Mouse (Mus musculus) liver, embryonic 11.5 days (tissue): ENCODE data around the gene Zmiz1. TPM values are rescaled to one million over a fixed set of nuclear protein-coding genes. Genes with fewer than 3 reads are reported as not detected.

Experiments
- ATAC-seq: fragments of 200-750 bp; cut with Nextera tagmentation; replicated peaks from 2 replicates; pipeline ENCODE4 v1.8.0; 2017; ENCODE audit warnings: moderate number of reproducible peaks, mild to moderate bottlenecking, moderate TSS enrichment, moderate library complexity; ENCODE audit not compliant: low FRiP score
- DNase-seq: peaks from one replicate; pipeline ENCODE4 v3.0.0-alpha.2; 2017; ENCODE audit warnings: low spot score
- H3K27ac ChIP-seq: fragments of 300-500 bp; sonication (generic); 2 replicates; pipeline ENCODE4 v1.5.1; 2014; ENCODE audit warnings: mild to moderate bottlenecking, low read depth, low read length, control low read depth
- H3K27me3 ChIP-seq: fragments of 300-500 bp; sonication (generic); replicated peaks from 2 replicates; pipeline ENCODE4 v1.6.1; 2014; ENCODE audit warnings: low read length, mixed read lengths; ENCODE audit not compliant: control insufficient read depth, insufficient read depth
- H3K36me3 ChIP-seq: fragments of 300-500 bp; sonication (generic); 2 replicates; pipeline ENCODE4 v1.6.1; 2014; ENCODE audit warnings: mild to moderate bottlenecking, low read length, moderate library complexity, mixed read lengths; ENCODE audit not compliant: control insufficient read depth, insufficient read depth
- H3K4me1 ChIP-seq: fragments of 300-500 bp; sonication (generic); replicated peaks from 2 replicates; pipeline ENCODE4 v1.6.1; 2014; ENCODE audit warnings: low read length, mixed read lengths; ENCODE audit not compliant: control insufficient read depth, insufficient read depth
- H3K4me2 ChIP-seq: fragments of 300-500 bp; sonication (generic); 2 replicates; pipeline ENCODE4 v1.6.1; 2014; ENCODE audit warnings: mild to moderate bottlenecking, control low read depth, moderate library complexity
- H3K4me3 ChIP-seq: fragments of 300-500 bp; sonication (generic); 2 replicates; pipeline ENCODE4 v1.5.1; 2014; ENCODE audit warnings: low read depth, low read length, control low read depth
- H3K9ac ChIP-seq: fragments of 300-500 bp; sonication (generic); 2 replicates; pipeline ENCODE4 v1.6.1; 2014; ENCODE audit warnings: low read depth, low read length, control low read depth
- H3K9me3 ChIP-seq: fragments of 300-500 bp; sonication (generic); 2 replicates; pipeline ENCODE4 v1.6.1; 2016; ENCODE audit warnings: low read length, inconsistent platforms, mixed read lengths; ENCODE audit not compliant: control insufficient read depth
- WGBS: fragments of 180-500 bp; shearing (Covaris S2); extraction: QIAGEN DNeasy Blood & Tissue Kit; methylation state at CpG from one replicate; pipeline ENCODE4 v1.1.7; 2014; 5-methylcytosine and 5-hydroxymethylcytosine counted together
- polyA plus RNA-seq: library from polyadenylated mRNA; unstranded; fragments of >200 nt; fragmentation: Nextera tagmentation; extraction: Ambion mirVana; gene quantifications from 2 replicates; pipeline ENCODE4 v1.2.1, GENCODE M21; 2014

Zmiz1 gene
- polyA plus RNA-seq, 1 experiment from 2014 or later: 31.0 TPM

DNA sequence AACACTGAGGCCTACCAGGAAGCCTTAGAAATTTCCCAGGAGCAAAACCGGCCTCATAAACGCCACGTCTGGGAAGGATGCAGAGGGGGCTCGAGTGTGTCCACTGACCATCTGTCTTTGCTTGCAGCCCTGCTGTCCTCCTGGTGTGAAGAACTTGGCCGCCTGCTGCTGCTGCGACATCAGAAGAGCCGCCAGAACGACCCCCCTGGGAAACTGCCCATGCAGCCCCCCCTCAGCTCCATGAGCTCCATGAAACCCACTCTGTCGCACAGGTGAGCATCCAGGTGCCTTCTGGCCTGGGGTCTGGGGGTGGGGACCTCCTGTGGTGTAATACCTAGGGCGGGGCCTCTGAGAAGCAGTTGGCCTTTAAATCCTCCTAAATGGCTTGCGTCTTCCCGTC, 176.8 kb downstream of the Zmiz1 start:
- Histone ChIP-seq H3K27ac (no peak overlapping the region), H3K4me1 (peaks cover 25% of the 10 kb centered on the region)

GRCm38 (mm10) chr14:25636297-25636696, 177.3 kb downstream of the Zmiz1 start:
- WGBS: 74% methylated on average over 7 of the region's 7 CpGs
- Histone ChIP-seq H3K4me2 (no peak overlapping the region), H3K9ac (no peak overlapping the region), H3K27me3 (no peaks in the 10 kb centered on the region), H3K36me3 (peaks cover 18% of the 10 kb centered on the region), H3K9me3 (no peaks in the 10 kb centered on the region), H3K4me1 (peaks cover 25% of the 10 kb centered on the region), H3K4me3 (no peak overlapping the region), H3K27ac (no peak overlapping the region)
- no peak for DNase-seq
- no peak for ATAC-seq

More for the DNA sequence above, 176.8 kb downstream of the Zmiz1 start:
- no peak overlapping the region for H3K4me2 ChIP-seq
- H3K9me3 ChIP-seq: no peaks in the 10 kb centered on the region
- DNase-seq: no peak
- H3K9ac ChIP-seq: no peak overlapping the region
- peaks cover 18% of the 10 kb centered on the region for H3K36me3 ChIP-seq
- WGBS: 81% methylated on average over 12 of the region's 12 CpGs
- no peak for ATAC-seq
- no peak overlapping the region for H3K4me3 ChIP-seq
- H3K27me3 ChIP-seq: no peaks in the 10 kb centered on the region

DNA sequence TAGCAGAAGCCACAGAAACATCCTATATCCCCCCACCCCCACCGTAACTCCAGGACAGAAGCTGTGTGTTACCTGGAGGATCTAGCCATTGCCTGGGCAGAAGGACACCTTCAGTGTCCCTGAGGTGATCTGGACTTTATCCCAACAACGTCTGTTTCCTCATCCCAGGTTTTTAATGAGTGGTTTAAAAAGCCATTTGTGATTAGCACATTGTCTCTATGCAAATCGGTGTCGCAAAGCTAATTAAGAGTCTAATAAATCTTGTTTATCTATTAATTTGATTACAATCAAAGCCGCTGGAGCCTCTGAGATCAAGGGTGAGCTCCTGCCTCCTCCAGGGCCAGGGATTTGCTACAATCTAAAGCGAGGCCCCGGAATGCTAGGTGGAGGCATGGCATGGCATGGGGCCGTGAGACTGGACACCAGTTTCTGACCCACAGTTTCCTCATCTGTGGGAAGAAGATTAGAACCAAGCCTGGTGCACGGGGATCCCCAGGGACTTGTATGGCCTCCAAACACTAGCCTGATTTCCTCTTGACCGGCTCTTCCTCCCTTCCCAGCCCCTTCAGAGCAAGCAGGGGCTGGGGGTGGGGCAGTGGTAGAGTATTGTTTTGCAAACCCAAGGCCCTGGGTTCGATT, 180.3 kb downstream of the Zmiz1 start:
- no peak overlapping the region for H3K4me3 ChIP-seq
- ATAC-seq (no peak), DNase-seq (no peak)
- peaks cover 24% of the 10 kb centered on the region for H3K36me3 ChIP-seq
- peaks cover 21% of the 10 kb centered on the region for H3K4me1 ChIP-seq
- H3K9ac ChIP-seq: no peak overlapping the region
- H3K27ac ChIP-seq: no peak overlapping the region
- H3K4me2 ChIP-seq: no peak overlapping the region
- WGBS: 67% methylated on average over 11 of the region's 11 CpGs
- no peaks in the 10 kb centered on the region for H3K9me3 ChIP-seq
- H3K27me3 ChIP-seq: no peaks in the 10 kb centered on the region

GRCm38 (mm10) chr14:25639979-25640378, 181.0 kb downstream of the Zmiz1 start:
- DNase-seq (no peak), ATAC-seq (no peak)
- Histone ChIP-seq H3K4me1 (peaks cover 14% of the 10 kb centered on the region), H3K4me2 (no peak overlapping the region), H3K27ac (no peak overlapping the region), H3K9ac (no peak overlapping the region), H3K27me3 (no peaks in the 10 kb centered on the region), H3K4me3 (no peak overlapping the region), H3K9me3 (no peaks in the 10 kb centered on the region), H3K36me3 (peaks cover 27% of the 10 kb centered on the region)
- 85% methylated on average over 3 of the region's 3 CpGs for WGBS

GRCm38 (mm10) chr14:25640421-25641056, 181.6 kb downstream of the Zmiz1 start:
- no peak overlapping the region for H3K4me2 ChIP-seq
- DNase-seq (no peak), ATAC-seq (peak; percentile 32; the same call in 1 of the 2 replicates)
- no peaks in the 10 kb centered on the region for H3K9me3 ChIP-seq
- no peaks in the 10 kb centered on the region for H3K27me3 ChIP-seq
- no peak overlapping the region for H3K4me3 ChIP-seq
- no peak overlapping the region for H3K9ac ChIP-seq
- peaks cover 33% of the 10 kb centered on the region for H3K36me3 ChIP-seq
- 56% methylated on average over 6 of the region's 6 CpGs for WGBS
- H3K4me1 ChIP-seq: peaks cover 11% of the 10 kb centered on the region; the same call in 1 of the 2 replicates
- no peak overlapping the region for H3K27ac ChIP-seq

DNA sequence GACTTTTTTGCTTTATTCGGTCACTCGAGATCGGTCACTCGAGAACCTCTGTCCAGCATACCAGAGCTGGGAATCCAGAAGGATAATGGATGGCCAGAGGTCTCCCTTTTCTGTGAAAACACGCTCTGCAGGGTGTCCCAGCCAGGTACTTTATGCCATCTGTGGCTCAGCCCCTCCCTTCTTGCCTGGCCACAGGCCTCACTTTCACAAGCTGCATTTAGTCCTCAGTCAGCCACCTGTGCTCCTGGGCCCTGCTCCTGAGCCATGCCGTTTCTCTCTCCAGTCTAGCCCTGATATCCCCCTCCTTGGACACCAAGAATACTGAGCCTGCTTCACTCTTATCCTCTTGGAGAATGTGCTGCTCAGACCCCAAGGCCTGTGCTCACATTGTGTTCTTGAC, 182.1 kb downstream of the Zmiz1 start:
- Histone ChIP-seq H3K4me3 (no peak overlapping the region), H3K9me3 (no peaks in the 10 kb centered on the region), H3K9ac (no peak overlapping the region), H3K36me3 (peaks cover 32% of the 10 kb centered on the region), H3K4me1 (peaks cover 11% of the 10 kb centered on the region; the same call in 1 of the 2 replicates), H3K27me3 (no peaks in the 10 kb centered on the region), H3K27ac (no peak overlapping the region), H3K4me2 (no peak overlapping the region)
- WGBS: 76% methylated on average over 6 of the region's 6 CpGs
- DNase-seq: no peak
- no peak for ATAC-seq

GRCm38 (mm10) chr14:25645717-25646116, 186.7 kb downstream of the Zmiz1 start:
- H3K36me3 ChIP-seq: peaks cover 45% of the 10 kb centered on the region
- no peak overlapping the region for H3K9ac ChIP-seq
- H3K4me1 ChIP-seq: no peaks in the 10 kb centered on the region; the same call in 1 of the 2 replicates
- no peaks in the 10 kb centered on the region for H3K9me3 ChIP-seq
- H3K4me3 ChIP-seq: no peak overlapping the region
- no peaks in the 10 kb centered on the region for H3K27me3 ChIP-seq
- H3K4me2 ChIP-seq: no peak overlapping the region
- WGBS: 88% methylated on average over 9 of the region's 9 CpGs
- ATAC-seq: no peak
- no peak for DNase-seq
- H3K27ac ChIP-seq: no peak overlapping the region

DNA sequence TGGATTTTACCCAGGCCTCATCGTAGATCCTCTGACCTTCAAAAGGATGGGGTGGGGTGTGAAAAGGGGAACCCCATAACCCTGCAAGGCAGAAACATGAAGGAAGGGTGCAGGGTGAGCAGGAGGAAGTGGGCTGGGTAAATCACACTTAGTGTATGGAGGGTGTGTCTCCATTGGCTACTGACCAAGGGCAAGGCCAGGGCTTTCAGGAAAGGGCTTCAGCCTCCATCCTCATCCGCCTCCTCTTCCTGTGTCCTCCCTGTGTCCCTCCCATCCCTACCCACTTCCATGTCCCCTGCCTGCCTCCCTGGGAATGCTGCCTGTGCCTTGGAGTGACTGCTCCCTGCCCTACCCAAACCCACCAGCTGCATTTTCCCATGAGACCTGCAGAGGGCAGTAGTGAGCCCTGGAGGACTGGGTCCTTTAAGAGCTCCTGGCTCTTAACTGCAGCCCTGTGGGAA, 187.2 kb downstream of the Zmiz1 start:
- Histone ChIP-seq H3K36me3 (peaks cover 48% of the 10 kb centered on the region), H3K9me3 (no peaks in the 10 kb centered on the region), H3K4me3 (no peak overlapping the region), H3K9ac (no peak overlapping the region), H3K27ac (no peak overlapping the region), H3K4me2 (no peak overlapping the region), H3K27me3 (no peaks in the 10 kb centered on the region), H3K4me1 (no peaks in the 10 kb centered on the region; the same call in 1 of the 2 replicates)
- DNase-seq (no peak), ATAC-seq (no peak)
- WGBS: 38% methylated on average over 2 of the region's 2 CpGs

DNA sequence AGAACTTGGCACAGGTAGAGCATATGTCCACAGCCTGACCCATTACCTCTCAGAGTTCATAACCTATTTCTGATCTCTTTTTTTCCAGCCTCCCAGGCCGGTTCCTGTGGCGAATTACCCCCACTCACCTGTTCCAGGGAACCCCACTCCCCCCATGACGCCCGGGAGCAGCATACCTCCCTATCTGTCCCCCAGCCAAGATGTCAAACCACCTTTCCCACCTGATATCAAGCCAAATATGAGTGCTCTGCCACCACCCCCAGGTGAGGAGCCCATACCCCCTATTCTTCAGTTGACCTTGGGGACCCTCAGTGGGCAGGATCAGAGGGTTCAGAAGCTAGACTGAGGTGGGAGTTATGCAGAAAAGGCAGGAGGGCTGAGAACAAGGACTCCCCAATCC, 192.1 kb downstream of the Zmiz1 start:
- no peak overlapping the region for H3K4me3 ChIP-seq
- H3K27me3 ChIP-seq: no peaks in the 10 kb centered on the region
- H3K9ac ChIP-seq: no peak overlapping the region
- no peak overlapping the region for H3K4me2 ChIP-seq
- no peaks in the 10 kb centered on the region for H3K9me3 ChIP-seq
- no peaks in the 10 kb centered on the region for H3K4me1 ChIP-seq
- ATAC-seq (no peak), DNase-seq (no peak)
- WGBS: 93% methylated on average over 4 of the region's 4 CpGs
- H3K36me3 ChIP-seq: peaks cover 69% of the 10 kb centered on the region
- no peak overlapping the region for H3K27ac ChIP-seq
